ENCODE assay signal across 20 mouse cellular contexts in the genomic region with DNA sequence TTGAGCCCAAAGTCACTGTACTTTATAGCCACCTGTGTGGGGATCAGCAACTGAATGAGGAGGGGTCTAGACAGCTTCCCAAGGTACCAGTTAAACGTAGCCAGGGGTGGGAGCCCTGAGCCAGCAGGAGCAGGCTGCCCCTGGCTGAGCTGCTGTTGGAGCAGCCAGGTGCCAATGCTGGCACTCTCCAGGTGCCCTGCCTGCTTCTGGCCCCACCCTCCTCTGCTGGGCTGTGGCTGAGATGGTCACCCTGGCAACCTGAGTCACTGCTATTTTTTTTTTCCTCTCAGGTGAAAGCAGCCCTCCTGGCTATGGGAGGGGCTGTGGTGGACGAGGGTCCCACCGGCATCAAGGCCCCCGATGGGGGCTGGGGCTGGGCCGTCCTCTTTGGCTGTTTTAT. TPM values are rescaled to one million over a fixed set of nuclear protein-coding genes. Genes with fewer than 3 reads are reported as not detected.
DNase-seq lines count a peak whose midpoint lies in the region; ATAC-seq and TF ChIP-seq lines count a peak whose summit lies in the region.
"Had no signal": no experiment of that assay in that cellular context is flagged by ENCODE, and none has a peak within 500 bp of the region (broad histone marks: within the 10 kb centered on the region; RNA-seq: fewer than 3 reads in every experiment).

No protein-coding gene starts in this region.

- TF ChIP-seq POLR2A in CH12.LX (IDR thresholded peaks at IDR 0.05; ENCODE audit: low read depth, low read length): peak; percentile 11; the same call in 1 of the 2 replicates

- H3K9me3 ChIP-seq in kidney, embryonic 14.5 days (ENCODE audit: control insufficient read depth, low read length): no peaks in the 10 kb centered on the region
- H3K9me3 ChIP-seq in CH12.LX (replicated peaks; ENCODE audit: low read length) (no peaks in the 10 kb centered on the region), E14TG2a.4 (ENCODE audit: low read length) (no peaks in the 10 kb centered on the region)
- H3K9me3 ChIP-seq: forebrain, embryonic 10.5 days; heart, embryonic 13.5 days; hindbrain, embryonic 12.5 days; limb, embryonic 10.5 days; midbrain, embryonic 10.5 days; stomach, embryonic 15.5 days had no signal

- no peaks in the 10 kb centered on the region for H3K27me3 ChIP-seq in kidney, embryonic 14.5 days (ENCODE audit: control insufficient read depth, insufficient read depth, low read length)
- H3K27me3 ChIP-seq in CH12.LX (replicated peaks): peaks cover 8% of the 10 kb centered on the region
- peaks cover 4% of the 10 kb centered on the region for H3K27me3 ChIP-seq in E14TG2a.4 (ENCODE audit: insufficient read depth, low read length)
- H3K27me3 ChIP-seq: heart, embryonic 13.5 days; stomach, embryonic 15.5 days had no signal

- DNase-seq in kidney, postnatal 14 days: peak; percentile 38
- no peak for DNase-seq in CH12.LX (ENCODE audit: extremely low read depth)
- DNase-seq in lung, postnatal 10 days: peak; percentile 43
- no peak for DNase-seq in cerebellum, adult 8-10 months
- DNase-seq in cerebellum, postnatal 10 days: no peak
- no peak for DNase-seq in adrenal gland, adult 18-20 months (ENCODE audit: low spot score in 2 of 2)
- DNase-seq: adrenal gland, postnatal 14 days; cerebellum, adult 2 months; heart, postnatal 14 days; thymus, adult 18-20 months; thymus, postnatal 4 days had no signal

- no peak overlapping the region for H3K4me3 ChIP-seq in kidney, embryonic 14.5 days (ENCODE audit: low read length)
- H3K4me3 ChIP-seq in CH12.LX (replicated peaks in 1 of 3; ENCODE audit: low read depth in 2 of 3, low read length in 2 of 3, poor library complexity in 1 of 3) (no peak overlapping the region), E14TG2a.4 (replicated peaks; ENCODE audit: low read length) (peak overlapping the region; percentile 93)
- H3K4me3 ChIP-seq: forebrain, embryonic 10.5 days; heart, embryonic 13.5 days; hindbrain, embryonic 12.5 days; limb, embryonic 10.5 days; midbrain, embryonic 10.5 days; stomach, embryonic 15.5 days had no signal

- dilution Hi-C loops in CH12.LX (cut with MboI; ENCODE audit: extremely low pct_ligation_motif_present, extremely low pct_unique_long_range_greater_than_20kb, low sequenced_read_pairs): no loop called here

- H3K4me1 ChIP-seq in kidney, embryonic 14.5 days (ENCODE audit: control insufficient read depth, insufficient read depth, low read length): peaks cover 11% of the 10 kb centered on the region
- H3K4me1 ChIP-seq in CH12.LX (ENCODE audit: control insufficient read depth in 1 of 2, insufficient read depth in 2 of 2) (peaks cover 13 to 23% of the 10 kb centered on the region in 2 experiments), E14TG2a.4 (replicated peaks; ENCODE audit: low read depth, low read length) (peaks cover 95% of the 10 kb centered on the region)

- no peak for TF ChIP-seq EP300 in CH12.LX (IDR thresholded peaks at IDR 0.05; ENCODE audit: low read length)

- H3K36me3 ChIP-seq in kidney, embryonic 14.5 days (ENCODE audit: control insufficient read depth, insufficient read depth, low read length): peaks cover 39% of the 10 kb centered on the region
- H3K36me3 ChIP-seq in CH12.LX (replicated peaks in 1 of 2; ENCODE audit: control insufficient read depth in 1 of 2, insufficient read depth in 1 of 2, low read length in 1 of 2): peaks cover 47 to 64% of the 10 kb centered on the region in 2 experiments
- peaks cover 91% of the 10 kb centered on the region for H3K36me3 ChIP-seq in E14TG2a.4 (ENCODE audit: insufficient read depth, low read length)

- H3K79me2 ChIP-seq in CH12.LX (replicated peaks; ENCODE audit: control insufficient read depth, extremely low read depth, insufficient read depth, poor library complexity, severe bottlenecking): peaks cover 19% of the 10 kb centered on the region

- H3K27ac ChIP-seq in kidney, embryonic 14.5 days (ENCODE audit: low read depth, low read length): no peak overlapping the region
- no peak overlapping the region for H3K27ac ChIP-seq in CH12.LX (ENCODE audit: insufficient read depth, low read depth)
- H3K27ac ChIP-seq: forebrain, embryonic 10.5 days; heart, embryonic 13.5 days; hindbrain, embryonic 12.5 days; limb, embryonic 10.5 days; midbrain, embryonic 10.5 days; stomach, embryonic 15.5 days had no signal

- no peak for ATAC-seq in kidney, embryonic 14.5 days (ENCODE audit: low FRiP score, low TSS enrichment)
- ATAC-seq: intestine, postnatal 0 days had no signal

- in situ Hi-C loops in CH12.LX (cut with MboI; ENCODE audit: low pct_ligation_motif_present, low pct_unique_long_range_greater_than_20kb, low sequenced_read_pairs): loop anchor here (5.0 kb wide), 1 partner anchor 38 kb away; no protein-coding TSS in a partner anchor

- H3K4me2 ChIP-seq in kidney, embryonic 14.5 days (replicated peaks; ENCODE audit: low read depth, low read length): no peak overlapping the region
- H3K4me2 ChIP-seq in CH12.LX (ENCODE audit: insufficient read depth, low read depth, poor library complexity, severe bottlenecking): no peak overlapping the region
- H3K4me2 ChIP-seq: heart, embryonic 13.5 days; hindbrain, embryonic 12.5 days; stomach, embryonic 15.5 days had no signal

- WGBS in kidney, embryonic 14.5 days: 85% methylated on average over 5 of the region's 5 CpGs

- TF ChIP-seq RAD21 in CH12.LX (IDR thresholded peaks at IDR 0.05; ENCODE audit: low read depth, low read length): no peak

- no peak overlapping the region for H3K9ac ChIP-seq in kidney, embryonic 14.5 days (ENCODE audit: low read depth, low read length)
- no peak overlapping the region for H3K9ac ChIP-seq in CH12.LX (ENCODE audit: insufficient read depth, low read depth)
- H3K9ac ChIP-seq: heart, embryonic 13.5 days; hindbrain, embryonic 12.5 days; stomach, embryonic 15.5 days had no signal

- no peak for TF ChIP-seq CTCF in CH12.LX (conservative IDR thresholded peaks at IDR 0.05 in 1 of 2, IDR thresholded peaks at IDR 0.05 in 1 of 2; ENCODE audit: low read depth in 2 of 2, low read length in 2 of 2)
- no peak for TF ChIP-seq CTCF in E14TG2a.4 (conservative IDR thresholded peaks at IDR 0.05; ENCODE audit: low read length)

TF ChIP-seq in CH12.LX, 34 proteins besides CTCF, POLR2A, EP300 and RAD21:
- TF ChIP-seq MAX (IDR thresholded peaks at IDR 0.05; ENCODE audit: low read length) (no peak), JUND (conservative IDR thresholded peaks at IDR 0.05; ENCODE audit: low read depth, low read length) (no peak), MEF2A (IDR thresholded peaks at IDR 0.05; ENCODE audit: borderline replicate concordance, low read depth, low read length) (no peak), BHLHE40 (IDR thresholded peaks at IDR 0.05; ENCODE audit: low read depth, low read length) (no peak), MYC (IDR thresholded peaks at IDR 0.05; ENCODE audit: low read depth, low read length) (no peak), MAFK (IDR thresholded peaks at IDR 0.05; ENCODE audit: insufficient replicate concordance, low read length) (no peak), CHD1 (IDR thresholded peaks at IDR 0.05; ENCODE audit: low read depth, low read length) (no peak), USF1 (IDR thresholded peaks at IDR 0.05; ENCODE audit: low read depth, low read length) (no peak)
TF ChIP-seq in CH12.LX: peak in this region for 0.

RNA-seq across cellular contexts. Expression of a gene that starts 6.7 kb away (rescaled TPM):
- 21.8 and 21.9 TPM in 2 replicates for polyA plus RNA-seq in kidney, embryonic 14.5 days (2014; fragmentation: Nextera tagmentation; extraction: Ambion mirVana)
- total RNA-seq in CH12.LX (2012; rRNA removed) (214 and 388 TPM in 2 replicates), CH12.LX (2014; rRNA removed) (90.8 and 130 TPM in 2 replicates)
- 9.7 and 11.1 TPM in 2 replicates for polyA plus RNA-seq in CH12.LX (2012; ENCODE audit: insufficient read length, low read depth)
- 1 to 10 TPM; 1.3 to 4.4 TPM for total RNA-seq in adrenal gland, adult 18-20 months (2021)

RNA-seq across cellular contexts. Expression of a gene that starts 22.3 kb away (rescaled TPM):
- polyA plus RNA-seq in kidney, embryonic 14.5 days (2014; fragmentation: Nextera tagmentation; extraction: Ambion mirVana): 5.0 and 9.2 TPM in 2 replicates
- 4.6 and 5.4 TPM in 2 replicates for total RNA-seq in CH12.LX (2012; rRNA removed)
- total RNA-seq in CH12.LX (2014; rRNA removed): 2.3 and 2.7 TPM in 2 replicates
- 6.0 and 6.2 TPM in 2 replicates for polyA plus RNA-seq in CH12.LX (2012; ENCODE audit: insufficient read length, low read depth)
- total RNA-seq in adrenal gland, adult 18-20 months (2021): 10 to 100 TPM; 12.8 to 21.3 TPM

RNA-seq across cellular contexts. Expression of a gene that starts 36.2 kb away (rescaled TPM):
- polyA plus RNA-seq in kidney, embryonic 14.5 days (2014; fragmentation: Nextera tagmentation; extraction: Ambion mirVana): 49.8 and 78.9 TPM in 2 replicates
- total RNA-seq in CH12.LX (2012; rRNA removed) (92.1 and 96.8 TPM in 2 replicates), CH12.LX (2014; rRNA removed) (77.7 and 77.8 TPM in 2 replicates)
- 134 and 136 TPM in 2 replicates for polyA plus RNA-seq in CH12.LX (2012; ENCODE audit: insufficient read length, low read depth)
- total RNA-seq in adrenal gland, adult 18-20 months (2021): 100 to 1,000 TPM; 108 to 127 TPM

Comparison
In these comparisons a context has a peak if more than half of its experiments do, and no peak if none do; other contexts are left out.
1. DNase-seq: peak in kidney, postnatal 14 days (single experiment) and lung, postnatal 10 days (single experiment); none in CH12.LX (single experiment), cerebellum, adult 8-10 months (single experiment), cerebellum, postnatal 10 days (0 of 2) and adrenal gland, adult 18-20 months (0 of 2).
2. RNA of a gene that starts 6.7 kb away (total RNA-seq): 90.8 to 388 TPM in CH12.LX; 1.3 to 4.4 TPM in adrenal gland, adult 18-20 months; every median in the first group is over 10 times any median in the second.